Mouse (Mus musculus) C2C12 (cell line): ENCODE measurements around the gene 9530002B09Rik. TPM values are rescaled to one million over a fixed set of nuclear protein-coding genes. Genes with fewer than 3 reads are reported as not detected.

Experiments used
- H3K27me3 ChIP-seq: one replicate; pipeline ENCODE4 v1.6.1; 2011; ENCODE audit not compliant: control insufficient read depth, insufficient read depth, insufficient read length
- H3K36me3 ChIP-seq: one replicate; pipeline ENCODE4 v1.6.1; 2011; ENCODE audit not compliant: control insufficient read depth, insufficient read depth
- H3K4me3 ChIP-seq: one replicate; pipeline ENCODE4 v1.5.1; 2011; ENCODE audit warnings: mild to moderate bottlenecking, control low read depth; ENCODE audit not compliant: poor library complexity, insufficient read depth, severe bottlenecking
- H3K79me2 ChIP-seq: one replicate; pipeline ENCODE4 v1.6.1; 2011; ENCODE audit not compliant: control insufficient read depth, insufficient read depth
- H3K79me3 ChIP-seq: one replicate; pipeline ENCODE4 v1.6.1; 2011; ENCODE audit warnings: low read depth, control low read depth
- H3ac ChIP-seq: one replicate; pipeline ENCODE3; 2011; ENCODE audit warnings: low read depth; ENCODE audit not compliant: control insufficient read depth, insufficient read length
- CEBPB ChIP-seq: IDR thresholded peaks from one replicate; pipeline ENCODE4 v1.6.1; 2011; ENCODE audit warnings: low read depth, mild to moderate bottlenecking, control low read depth, moderate library complexity
- CTCF ChIP-seq: IDR thresholded peaks from one replicate; pipeline ENCODE4 v1.5.1; 2011; ENCODE audit not compliant: control insufficient read depth, insufficient read depth, insufficient read length
- FOSL1 ChIP-seq: IDR thresholded peaks from one replicate; pipeline ENCODE4 v1.8.0; 2011; ENCODE audit warnings: mild to moderate bottlenecking, low read length; ENCODE audit not compliant: poor library complexity, insufficient read depth, severe bottlenecking
- MAX ChIP-seq: IDR thresholded peaks from one replicate; pipeline ENCODE4 v1.6.1; 2011; ENCODE audit warnings: mild to moderate bottlenecking, control low read depth
- MYOD1 ChIP-seq: IDR thresholded peaks from one replicate; pipeline ENCODE4 v1.6.1; 2011; ENCODE audit warnings: low read depth; ENCODE audit not compliant: control insufficient read depth, insufficient read length
- MYOG ChIP-seq: IDR thresholded peaks from one replicate; pipeline ENCODE4 v1.6.1; 2011; ENCODE audit not compliant: control insufficient read depth, insufficient read length; ENCODE audit errors: extremely low read depth
- USF1 ChIP-seq: IDR thresholded peaks from one replicate; pipeline ENCODE4 v1.6.1; 2011; ENCODE audit warnings: low read depth, mild to moderate bottlenecking, control low read depth, moderate library complexity
- long read RNA-seq, 2 experiments: library from polyadenylated mRNA; unstranded; transcript quantifications; one replicate each; pipeline ENCODE4 v2.0.0; 2019 to 2020
- polyA plus RNA-seq: library from polyadenylated mRNA; unstranded; fragments of >200 nt; fragmentation: generic; extraction: Trizol; gene quantifications from one replicate; pipeline ENCODE4 v1.2.1, GENCODE M21; 2012; ENCODE audit warnings: missing spikeins

The 9530002B09Rik gene
- polyA plus RNA-seq: not detected
- long read RNA-seq, experiment 1: 0 reads
- long read RNA-seq, experiment 2: 0 reads

DNA sequence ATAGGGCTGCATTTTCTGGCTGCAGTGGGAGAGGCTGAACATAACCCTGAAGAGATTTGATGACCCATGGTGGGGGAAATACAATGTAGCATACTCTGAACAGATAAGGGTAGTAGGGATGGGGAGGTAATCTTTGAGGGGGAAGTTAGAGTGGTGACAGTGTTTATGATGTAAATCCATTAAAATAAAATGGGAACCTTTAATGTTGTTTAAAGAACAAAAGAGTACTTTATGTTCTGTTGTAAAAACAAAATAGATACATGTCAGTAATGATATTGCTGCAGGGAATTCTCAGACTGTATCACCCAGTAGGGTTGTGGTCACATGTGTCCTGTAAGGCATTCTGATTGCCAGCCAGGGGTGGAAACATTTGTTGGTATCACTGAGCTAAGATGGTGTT is at the start of gene 9530002B09Rik:
Gene 9530002B09Rik, plus strand, starts transcription at position 301 of the 400 bp plus-strand sequence.
- Histone ChIP-seq H3K79me2 (no peaks in the 10 kb centered on the region), H3K36me3 (no peaks in the 10 kb centered on the region), H3ac (no peak within 1 kb of the TSS), H3K4me3 (no peak within 1 kb of the TSS), H3K79me3 (no peaks in the 10 kb centered on the region), H3K27me3 (no peaks in the 10 kb centered on the region)
- no peak for TF ChIP-seq MYOD1
- TF ChIP-seq MYOG: no peak
- TF ChIP-seq CTCF: no peak
- TF ChIP-seq USF1: no peak
- TF ChIP-seq FOSL1: no peak
- TF ChIP-seq CEBPB: no peak
- TF ChIP-seq MAX: no peak

Other genes starting within 250 kb of the 9530002B09Rik start
- gene Ppt1, start 147.0 kb downstream of the 9530002B09Rik start, polyA plus RNA-seq: 40.0 TPM
- gene Cap1, start 196.8 kb downstream of the 9530002B09Rik start, polyA plus RNA-seq: 384 TPM